Mouse (Mus musculus) embryonic facial prominence, embryonic 12.5 days (tissue): Measurements from ENCODE around the gene Klhl32. TPM values are rescaled to one million over a fixed set of nuclear protein-coding genes. Genes with fewer than 3 reads are reported as not detected.
"Not testable (repeated sequence)": the region's sequence is repeated elsewhere in the genome, so short reads cannot be mapped to it uniquely, and the experiment has no call there.

Experiments
- ATAC-seq: fragments of 200-750 bp; cut with Nextera tagmentation; 2 replicates; pipeline ENCODE4 v1.8.0; 2017; ENCODE audit not compliant: insufficient number of reproducible peaks, insufficient read depth, low FRiP score, low TSS enrichment
- H3K27ac ChIP-seq: fragments of 300-500 bp; sonication (generic); 2 replicates; pipeline ENCODE4 v1.5.1; 2016; ENCODE audit warnings: mild to moderate bottlenecking
- H3K27me3 ChIP-seq: fragments of 300-500 bp; sonication (generic); 2 replicates; pipeline ENCODE4 v1.6.1; 2016; ENCODE audit warnings: mild to moderate bottlenecking, moderate library complexity
- H3K36me3 ChIP-seq: fragments of 300-500 bp; sonication (generic); 2 replicates; pipeline ENCODE4 v1.6.1; 2016; ENCODE audit warnings: mild to moderate bottlenecking
- H3K4me1 ChIP-seq: fragments of 300-500 bp; sonication (generic); 2 replicates; pipeline ENCODE4 v1.6.1; 2016
- H3K4me2 ChIP-seq: fragments of 300-500 bp; sonication (generic); replicated peaks from 2 replicates; pipeline ENCODE4 v1.6.1; 2016; ENCODE audit warnings: mild to moderate bottlenecking, moderate library complexity
- H3K4me3 ChIP-seq: fragments of 300-500 bp; sonication (generic); 2 replicates; pipeline ENCODE4 v1.5.1; 2016; ENCODE audit warnings: mild to moderate bottlenecking
- H3K9ac ChIP-seq: fragments of 300-500 bp; sonication (generic); 2 replicates; pipeline ENCODE4 v1.6.1; 2016; ENCODE audit warnings: mild to moderate bottlenecking, moderate library complexity
- H3K9me3 ChIP-seq: fragments of 300-500 bp; sonication (generic); 2 replicates; pipeline ENCODE4 v1.6.1; 2016; ENCODE audit warnings: mild to moderate bottlenecking, moderate library complexity
- WGBS: fragments of 180-500 bp; shearing (Covaris S2); methylation state at CpG from one replicate; pipeline ENCODE4 v1.1.7; 2016; 5-methylcytosine and 5-hydroxymethylcytosine counted together
- polyA plus RNA-seq: library from polyadenylated mRNA; unstranded; fragments of >200 nt; fragmentation: Nextera tagmentation; extraction: Ambion mirVana; gene quantifications from 2 replicates; pipeline ENCODE4 v1.2.1, GENCODE M21; 2016

Klhl32 gene
- polyA plus RNA-seq, 1 experiment from 2014 or later: 4.1 TPM

- Histone ChIP-seq H3K27ac (no peak overlapping the region), H3K27me3 (no peaks in the 10 kb centered on the region), H3K4me1 (no peaks in the 10 kb centered on the region), H3K4me2 (no peak overlapping the region), H3K9me3 (no peaks in the 10 kb centered on the region), H3K9ac (no peak overlapping the region), H3K4me3 (no peak overlapping the region), H3K36me3 (no peaks in the 10 kb centered on the region)
- ATAC-seq: no peak
- 90% methylated on average over 6 of the region's 6 CpGs for WGBS
These were observed 113.8 kb downstream of the Klhl32 start for GRCm38 (mm10) chr4:24737080-24737479.

- H3K27me3 ChIP-seq: no peaks in the 10 kb centered on the region
- WGBS: 28% methylated on average over 3 of the region's 3 CpGs
- H3K27ac ChIP-seq: no peak overlapping the region
- H3K9ac ChIP-seq: no peak overlapping the region
- no peak overlapping the region for H3K4me2 ChIP-seq
- H3K36me3 ChIP-seq: no peaks in the 10 kb centered on the region
- ATAC-seq: no peak
- H3K4me3 ChIP-seq: no peak overlapping the region
- H3K9me3 ChIP-seq: no peaks in the 10 kb centered on the region
- H3K4me1 ChIP-seq: no peaks in the 10 kb centered on the region
These were observed 130.1 kb downstream of the Klhl32 start for GRCm38 (mm10) chr4:24720834-24721233.

- Histone ChIP-seq H3K4me1 (no peaks in the 10 kb centered on the region), H3K27me3 (no peaks in the 10 kb centered on the region), H3K4me3 (no peak overlapping the region), H3K9ac (no peak overlapping the region), H3K4me2 (no peak overlapping the region), H3K9me3 (no peaks in the 10 kb centered on the region), H3K27ac (no peak overlapping the region), H3K36me3 (no peaks in the 10 kb centered on the region)
- 67% methylated on average over 4 of the region's 4 CpGs for WGBS
- no peak for ATAC-seq
These were observed 135.4 kb downstream of the Klhl32 start for GRCm38 (mm10) chr4:24715559-24715958.

- H3K27me3 ChIP-seq: no peaks in the 10 kb centered on the region
- H3K27ac ChIP-seq: no peak overlapping the region
- H3K4me2 ChIP-seq: no peak overlapping the region
- no peak overlapping the region for H3K9ac ChIP-seq
- no peak for ATAC-seq
- H3K9me3 ChIP-seq: no peaks in the 10 kb centered on the region
- H3K36me3 ChIP-seq: no peaks in the 10 kb centered on the region
- H3K4me1 ChIP-seq: no peaks in the 10 kb centered on the region
- WGBS: 81% methylated on average over 10 of the region's 10 CpGs
- no peak overlapping the region for H3K4me3 ChIP-seq
These were observed 136.6 kb downstream of the Klhl32 start for GRCm38 (mm10) chr4:24714367-24714766.

GRCm38 (mm10) chr4:24698528-24699117 lies 152.3 kb downstream of the Klhl32 start:
- no peaks in the 10 kb centered on the region for H3K4me1 ChIP-seq
- H3K27me3 ChIP-seq: no peaks in the 10 kb centered on the region
- ATAC-seq: no peak
- H3K9me3 ChIP-seq: no peaks in the 10 kb centered on the region
- no peak overlapping the region for H3K9ac ChIP-seq
- no peak overlapping the region for H3K4me3 ChIP-seq
- no peaks in the 10 kb centered on the region for H3K36me3 ChIP-seq
- 73% methylated on average over 7 of the region's 7 CpGs for WGBS
- no peak overlapping the region for H3K4me2 ChIP-seq
- H3K27ac ChIP-seq: no peak overlapping the region

- no peak for ATAC-seq
- WGBS: 73% methylated on average over 2 of the region's 2 CpGs
- Histone ChIP-seq H3K27ac (no peak overlapping the region), H3K4me2 (no peak overlapping the region), H3K9me3 (no peaks in the 10 kb centered on the region), H3K4me1 (no peaks in the 10 kb centered on the region), H3K9ac (no peak overlapping the region), H3K4me3 (no peak overlapping the region), H3K27me3 (no peaks in the 10 kb centered on the region), H3K36me3 (no peaks in the 10 kb centered on the region)
These were observed 170.8 kb downstream of the Klhl32 start for GRCm38 (mm10) chr4:24680080-24680479.

- Histone ChIP-seq H3K4me2 (no peak overlapping the region), H3K9me3 (no peaks in the 10 kb centered on the region), H3K27ac (no peak overlapping the region), H3K4me3 (no peak overlapping the region), H3K27me3 (no peaks in the 10 kb centered on the region), H3K9ac (no peak overlapping the region), H3K4me1 (no peaks in the 10 kb centered on the region), H3K36me3 (no peaks in the 10 kb centered on the region)
- no peak for ATAC-seq
- 81% methylated on average over 10 of the region's 10 CpGs for WGBS
These were observed 180.9 kb downstream of the Klhl32 start for GRCm38 (mm10) chr4:24670007-24670406.

GRCm38 (mm10) chr4:24659218-24659617 lies 191.7 kb downstream of the Klhl32 start:
- Histone ChIP-seq H3K27me3 (no peaks in the 10 kb centered on the region), H3K27ac (no peak overlapping the region), H3K9ac (no peak overlapping the region), H3K4me1 (no peaks in the 10 kb centered on the region), H3K36me3 (no peaks in the 10 kb centered on the region), H3K4me2 (no peak overlapping the region), H3K9me3 (no peaks in the 10 kb centered on the region), H3K4me3 (no peak overlapping the region)
- ATAC-seq: no peak
- 89% methylated on average over 6 of the region's 6 CpGs for WGBS

GRCm38 (mm10) chr4:24644735-24645134 lies 206.2 kb downstream of the Klhl32 start:
- not testable (repeated sequence) for H3K9me3 ChIP-seq, H3K36me3 ChIP-seq, H3K9ac ChIP-seq, H3K27me3 ChIP-seq, H3K4me3 ChIP-seq, H3K4me2 ChIP-seq, H3K27ac ChIP-seq, ATAC-seq, H3K4me1 ChIP-seq
- 95% methylated on average over 7 of the region's 8 CpGs for WGBS

- no peak overlapping the region for H3K9ac ChIP-seq
- H3K4me1 ChIP-seq: no peaks in the 10 kb centered on the region
- H3K9me3 ChIP-seq: no peaks in the 10 kb centered on the region
- WGBS: 82% methylated on average over 2 of the region's 2 CpGs
- no peaks in the 10 kb centered on the region for H3K27me3 ChIP-seq
- H3K27ac ChIP-seq: no peak overlapping the region
- H3K4me2 ChIP-seq: no peak overlapping the region
- H3K4me3 ChIP-seq: no peak overlapping the region
- H3K36me3 ChIP-seq: no peaks in the 10 kb centered on the region
- no peak for ATAC-seq
These were observed 208.6 kb downstream of the Klhl32 start for GRCm38 (mm10) chr4:24642306-24642705.

- Histone ChIP-seq H3K36me3 (no peaks in the 10 kb centered on the region), H3K9ac (no peak overlapping the region), H3K4me3 (no peak overlapping the region), H3K4me1 (peaks cover 7% of the 10 kb centered on the region; the same call in 1 of the 2 replicates), H3K9me3 (no peaks in the 10 kb centered on the region), H3K4me2 (no peak overlapping the region), H3K27ac (no peak overlapping the region), H3K27me3 (no peaks in the 10 kb centered on the region)
- no peak for ATAC-seq
- WGBS: 59% methylated on average over 9 of the region's 9 CpGs
These were observed 219.6 kb downstream of the Klhl32 start for GRCm38 (mm10) chr4:24631177-24631911.

GRCm38 (mm10) chr4:24630430-24630829 lies 220.5 kb downstream of the Klhl32 start:
- Histone ChIP-seq H3K27ac (no peak overlapping the region), H3K4me1 (peaks cover 7% of the 10 kb centered on the region; the same call in 1 of the 2 replicates), H3K9ac (no peak overlapping the region), H3K36me3 (no peaks in the 10 kb centered on the region), H3K27me3 (no peaks in the 10 kb centered on the region), H3K4me3 (no peak overlapping the region), H3K4me2 (no peak overlapping the region), H3K9me3 (no peaks in the 10 kb centered on the region)
- 60% methylated on average over 2 of the region's 2 CpGs for WGBS
- no peak for ATAC-seq
